Mouse (Mus musculus) testis, adult 2 months (tissue): ENCODE measurements around the gene Lmx1b.

Experiments
- CTCF ChIP-seq: fragments of 200-500 bp; IDR thresholded peaks from 2 replicates; pipeline ENCODE4 v1.5.1; 2012; ENCODE audit warnings: low read depth, mild to moderate bottlenecking, inconsistent platforms, low read length, moderate library complexity; ENCODE audit not compliant: control insufficient read depth, insufficient read depth, insufficient replicate concordance
- POLR2A ChIP-seq: fragments of 200-500 bp; IDR thresholded peaks from 2 replicates; pipeline ENCODE4 v1.6.1; 2012; ENCODE audit warnings: low read depth, mild to moderate bottlenecking, inconsistent platforms, low read length, moderate library complexity; ENCODE audit not compliant: control insufficient read depth

GRCm38 (mm10) chr2:33564748-33565147 is 75.6 kb downstream of the Lmx1b start:
- TF ChIP-seq POLR2A (no peak), CTCF (no peak)
